Mouse (Mus musculus) right cerebral cortex, adult 2 months (tissue): Measurements from ENCODE around the gene Rimbp2.

Experiments
- DNase-seq, 2 experiments: peaks; one replicate each; pipeline ENCODE4 v3.0.0; 2021 to 2022; ENCODE audit warnings: low spot score in 2 of 2

Rimbp2 gene

DNA sequence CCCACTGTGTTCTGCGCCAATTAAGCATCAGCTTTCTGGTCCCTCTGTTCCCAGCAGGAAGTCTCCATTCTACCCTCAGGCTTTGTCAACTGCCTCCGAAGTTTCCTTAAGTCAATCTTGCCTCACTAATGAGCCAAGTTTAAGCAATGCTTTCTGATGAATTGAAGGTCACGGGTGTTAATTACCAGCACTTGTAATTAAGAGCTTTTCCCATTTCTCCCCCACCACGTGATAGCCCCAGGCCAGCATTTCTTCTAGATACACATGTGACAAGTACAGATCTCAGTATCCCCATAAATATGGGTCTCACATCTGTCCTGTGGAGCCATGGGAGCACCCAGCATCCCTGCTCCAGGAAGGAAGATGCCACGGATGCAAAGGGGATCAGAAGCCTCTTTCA, 20.5 kb downstream of the Rimbp2 start:
- DNase-seq, result no peak

DNA sequence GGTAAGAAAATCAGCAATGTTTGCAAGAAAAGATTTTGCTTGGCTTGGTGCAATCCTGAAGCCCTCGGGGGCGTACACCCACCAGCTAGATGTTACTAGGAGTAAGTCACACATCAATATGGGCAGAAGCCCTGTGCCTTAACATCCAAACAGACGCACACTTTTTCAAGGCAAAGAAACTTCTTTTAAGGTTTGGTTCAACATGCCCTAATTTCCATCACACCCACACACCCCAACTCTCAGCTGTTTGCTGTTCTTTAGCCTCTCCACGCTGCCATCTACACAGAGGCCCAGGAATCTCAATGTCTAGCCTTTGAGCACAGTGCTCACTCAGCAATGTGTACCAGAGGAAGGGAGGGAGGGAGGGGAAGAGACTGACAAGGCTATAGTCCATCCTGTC, 28.2 kb downstream of the Rimbp2 start:
- peak; percentile 41 to 66 for DNase-seq

DNA sequence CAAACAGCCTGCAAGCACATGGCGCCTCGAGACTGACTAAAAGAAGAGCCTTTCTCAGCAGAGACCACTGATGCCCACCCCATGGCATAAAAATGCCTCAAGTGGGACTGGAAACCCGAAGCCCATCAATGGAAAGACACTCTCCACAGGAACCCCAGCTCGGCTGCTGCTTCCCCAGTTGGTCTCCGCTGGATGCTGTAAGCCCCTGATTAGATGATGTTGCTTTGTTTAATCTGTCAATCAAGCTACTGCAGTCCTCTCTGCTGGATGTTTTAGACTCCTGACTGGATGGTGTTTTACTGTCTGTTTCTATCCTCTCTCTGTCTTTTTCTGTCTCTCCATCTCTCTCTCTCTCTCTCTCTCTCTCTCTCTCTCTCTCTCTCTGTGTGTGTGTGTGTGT, 33.2 kb downstream of the Rimbp2 start:
- DNase-seq, result no peak

- no peak for DNase-seq
Observed at GRCm38 (mm10) chr5:128917116-128917959, 35.9 kb downstream of the Rimbp2 start.

DNA sequence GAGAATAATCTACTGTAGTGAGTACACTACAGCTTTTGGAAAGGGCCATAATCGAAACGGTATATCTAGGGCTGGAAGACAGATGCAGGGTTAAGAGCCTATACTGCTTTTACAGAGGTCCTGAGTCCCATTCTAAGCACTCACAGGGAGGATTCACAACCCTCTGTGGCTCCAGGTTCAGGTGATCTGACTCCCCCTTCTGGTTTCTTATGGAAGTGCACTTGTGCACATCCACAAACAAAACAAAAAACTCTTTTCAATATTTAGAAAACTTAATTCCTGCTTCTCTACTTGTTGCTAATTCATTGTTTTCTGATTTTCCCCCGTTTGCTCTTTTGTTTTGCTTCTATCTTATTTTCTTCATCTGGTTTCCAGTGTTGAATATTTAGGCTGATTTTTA, 39.5 kb downstream of the Rimbp2 start:
- no peak for DNase-seq

DNA sequence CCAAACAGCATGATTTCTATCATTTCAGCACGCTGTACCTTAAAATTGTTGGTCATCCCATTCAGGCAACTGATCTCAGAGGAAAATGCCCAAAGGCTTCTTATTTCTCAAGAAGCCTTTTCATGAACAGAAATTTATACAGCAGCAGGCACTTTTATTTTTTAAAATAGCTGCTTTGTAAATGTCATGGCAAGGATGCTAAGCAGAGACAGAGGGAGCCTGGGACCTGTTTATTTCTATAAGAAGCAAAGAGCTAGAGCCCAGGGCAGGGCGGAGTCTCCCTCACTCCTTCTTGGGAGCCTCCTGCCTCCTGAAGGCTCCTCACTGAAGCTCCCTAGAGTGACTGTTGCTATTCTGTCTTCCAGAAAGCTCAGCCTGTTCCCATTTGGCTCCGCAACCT, 40.9 kb downstream of the Rimbp2 start:
- no peak for DNase-seq

DNA sequence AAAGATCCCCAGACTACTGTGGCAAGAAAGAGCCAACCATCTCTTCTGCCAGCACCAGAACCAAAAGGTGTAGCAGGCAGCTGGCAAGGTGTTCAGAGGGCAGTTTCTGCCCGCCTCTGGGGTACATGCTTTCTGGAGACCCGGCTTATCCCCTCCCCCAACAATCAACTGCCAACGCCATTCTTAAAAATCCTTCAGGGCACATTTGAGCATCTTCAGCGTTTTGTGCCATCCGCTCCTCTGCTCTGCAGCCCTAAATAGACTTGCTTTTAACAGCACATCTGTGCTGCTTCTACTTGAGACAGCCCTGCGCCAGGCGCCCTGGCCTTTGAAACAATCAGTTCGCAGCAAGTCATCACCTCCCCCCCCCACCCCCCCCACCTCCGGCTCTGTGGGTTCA, 41.7 kb downstream of the Rimbp2 start:
- DNase-seq, result peak in 1 of 2 experiments; percentile 54

GRCm38 (mm10) chr5:128904113-128904512, 49.2 kb downstream of the Rimbp2 start:
- DNase-seq, result no peak

DNA sequence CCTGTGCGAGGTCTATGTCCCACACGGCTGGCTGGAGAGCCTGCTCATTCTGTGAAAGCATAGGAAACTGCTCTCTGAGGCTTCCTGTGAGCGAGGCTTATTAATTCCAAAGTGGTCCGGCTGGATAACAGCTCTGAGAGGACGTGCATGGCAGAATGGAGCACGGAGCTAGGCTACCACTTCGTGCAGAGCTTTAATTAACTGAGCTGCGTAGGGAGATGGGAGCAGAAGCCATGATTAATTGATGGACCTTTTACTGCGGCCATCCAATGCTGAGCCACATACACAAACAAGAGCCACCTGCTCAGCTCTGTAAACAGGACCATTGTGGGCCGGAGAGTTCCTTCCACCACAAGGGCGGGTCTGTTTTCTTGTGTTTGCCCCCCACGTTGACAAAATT, 50.2 kb downstream of the Rimbp2 start:
- DNase-seq, result no peak

DNA sequence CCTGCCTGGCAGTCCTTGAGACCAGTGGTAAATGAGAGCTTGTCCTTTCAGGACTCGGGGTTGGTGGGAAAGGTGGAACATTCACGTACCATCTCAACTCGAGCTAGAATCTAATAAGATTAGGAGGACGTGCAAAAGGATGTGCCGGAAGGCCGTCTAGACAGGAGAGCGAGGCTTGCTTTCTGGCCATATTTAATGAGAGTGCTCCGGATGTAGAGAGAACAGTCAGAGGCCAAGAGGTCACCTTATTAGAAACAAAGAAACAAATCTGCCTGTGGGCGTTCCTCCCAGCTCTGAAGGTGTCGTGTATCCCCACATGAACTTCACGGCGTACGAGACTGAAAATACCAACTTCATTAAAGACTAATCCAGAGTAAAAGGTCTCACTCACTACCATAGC, 53.3 kb downstream of the Rimbp2 start:
- no peak for DNase-seq

GRCm38 (mm10) chr5:128894921-128895320, 58.4 kb downstream of the Rimbp2 start:
- DNase-seq, result no peak

GRCm38 (mm10) chr5:128887546-128887945, 65.7 kb downstream of the Rimbp2 start:
- DNase-seq, result no peak

GRCm38 (mm10) chr5:128884320-128884719, 69.0 kb downstream of the Rimbp2 start:
- no peak for DNase-seq

DNA sequence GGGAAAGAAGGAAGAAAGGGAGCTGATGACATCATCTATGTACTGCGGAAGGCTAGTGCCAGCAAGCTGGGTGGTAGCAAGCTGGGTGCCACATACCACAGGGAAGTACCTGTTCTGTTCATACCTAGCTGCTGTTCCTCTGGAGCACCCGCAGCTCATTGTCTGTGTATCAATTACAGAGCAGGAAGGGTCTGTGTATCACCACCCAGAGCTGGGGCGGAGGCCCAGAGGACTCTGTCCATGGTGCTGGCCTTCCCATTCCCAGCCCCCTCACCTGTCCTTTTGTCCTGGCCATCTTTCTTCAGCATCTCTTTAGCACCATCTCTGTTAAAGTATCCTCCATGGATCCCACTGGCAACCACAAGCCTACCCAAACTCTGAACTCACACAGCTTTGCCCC, 74.2 kb downstream of the Rimbp2 start:
- DNase-seq, result no peak

GRCm38 (mm10) chr5:128877425-128878035, 75.8 kb downstream of the Rimbp2 start:
- DNase-seq, result peak; percentile 47 to 49

- no peak for DNase-seq
Observed at GRCm38 (mm10) chr5:128871706-128872105, 81.6 kb downstream of the Rimbp2 start.

GRCm38 (mm10) chr5:128866811-128867210, 86.5 kb downstream of the Rimbp2 start:
- DNase-seq, result no peak

DNA sequence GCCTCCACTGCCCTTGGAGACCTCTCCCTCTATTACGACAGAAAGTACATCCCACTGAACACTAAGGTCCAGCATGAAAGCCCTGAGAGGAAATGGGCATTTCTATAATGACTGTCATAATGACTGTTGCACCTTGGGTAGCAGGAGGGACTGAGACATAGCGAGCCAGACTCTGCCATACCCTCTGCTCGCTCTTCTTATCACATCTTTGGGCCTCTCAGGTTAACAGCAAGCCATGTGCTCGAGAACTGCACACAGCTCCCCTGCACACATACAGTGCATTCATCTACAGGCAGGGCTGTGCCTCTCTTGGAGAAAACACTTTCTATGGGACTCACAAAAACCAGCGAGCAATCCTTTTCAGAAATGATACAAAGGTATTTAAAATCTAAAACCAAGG, 87.0 kb downstream of the Rimbp2 start:
- no peak for DNase-seq

DNA sequence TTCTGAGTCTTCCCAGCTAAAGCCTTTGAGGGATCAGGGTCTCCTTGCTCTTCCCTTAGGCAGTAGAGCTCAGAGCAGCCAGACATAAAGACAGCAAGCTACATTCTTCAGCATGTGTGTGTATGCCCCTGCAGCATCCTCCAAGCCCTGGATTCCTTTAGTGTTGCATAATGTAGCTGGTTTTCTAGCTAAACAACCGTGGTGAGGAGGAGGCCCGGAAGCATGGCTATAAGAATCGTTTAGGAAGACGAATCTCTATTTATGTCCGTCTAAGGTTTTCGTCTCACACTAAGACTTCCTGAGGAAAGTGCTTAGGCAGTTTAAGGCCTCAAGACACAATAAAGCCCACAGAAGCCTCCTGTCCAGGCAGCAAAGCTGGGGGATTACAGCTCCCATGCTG, 89.8 kb downstream of the Rimbp2 start:
- peak; percentile 56 to 62 for DNase-seq

- DNase-seq, result no peak
Observed at GRCm38 (mm10) chr5:128860907-128861306, 92.4 kb downstream of the Rimbp2 start.

GRCm38 (mm10) chr5:128852791-128853190, 100.5 kb downstream of the Rimbp2 start:
- DNase-seq, result no peak

DNA sequence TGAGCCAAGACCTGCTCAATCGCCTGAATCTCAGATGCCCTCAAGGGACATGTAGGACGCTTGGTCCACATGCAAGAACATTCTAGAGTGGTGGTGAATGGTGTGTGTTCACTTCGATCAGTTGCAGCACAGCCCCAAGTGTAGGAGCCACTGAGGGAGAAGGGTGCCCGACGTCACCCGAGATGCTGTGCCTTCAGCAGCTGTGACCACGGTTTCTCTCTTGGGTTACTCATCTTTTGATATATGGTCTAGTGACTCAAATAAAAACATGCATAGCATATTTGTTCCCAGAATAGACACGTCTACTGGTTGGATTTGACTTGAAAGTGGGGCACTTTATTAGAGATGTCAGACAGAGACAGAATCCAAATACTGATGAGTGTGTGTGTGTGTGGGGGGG, 105.5 kb downstream of the Rimbp2 start:
- DNase-seq, result no peak

- peak; percentile 74 to 76 for DNase-seq
Observed at GRCm38 (mm10) chr5:128846433-128847040, 106.7 kb downstream of the Rimbp2 start.
